Mouse (Mus musculus) adrenal gland, adult 10 weeks (tissue): ENCODE measurements around the gene Mlh3. TPM values are rescaled to one million over a fixed set of nuclear protein-coding genes. Genes with fewer than 3 reads are reported as not detected.

Experiments
- polyA plus RNA-seq: library from polyadenylated mRNA; stranded (reverse); fragments of 350-450 nt; fragmentation: Illumina TruSeq; extraction: RNeasy Lipid Tissue Mini Kit (QIAGEN cat#74804); gene quantifications from one replicate; pipeline ENCODE4 v1.2.3, GENCODE M21; 2014; ENCODE audit warnings: low read depth, low replicate concordance

Mlh3 gene
- 30.3 TPM for polyA plus RNA-seq

GRCm38 (mm10) chr12:85270319-85270718 lies at the start of gene Mlh3:
Gene Mlh3 (minus strand): TSS chr12:85270599.

DNA sequence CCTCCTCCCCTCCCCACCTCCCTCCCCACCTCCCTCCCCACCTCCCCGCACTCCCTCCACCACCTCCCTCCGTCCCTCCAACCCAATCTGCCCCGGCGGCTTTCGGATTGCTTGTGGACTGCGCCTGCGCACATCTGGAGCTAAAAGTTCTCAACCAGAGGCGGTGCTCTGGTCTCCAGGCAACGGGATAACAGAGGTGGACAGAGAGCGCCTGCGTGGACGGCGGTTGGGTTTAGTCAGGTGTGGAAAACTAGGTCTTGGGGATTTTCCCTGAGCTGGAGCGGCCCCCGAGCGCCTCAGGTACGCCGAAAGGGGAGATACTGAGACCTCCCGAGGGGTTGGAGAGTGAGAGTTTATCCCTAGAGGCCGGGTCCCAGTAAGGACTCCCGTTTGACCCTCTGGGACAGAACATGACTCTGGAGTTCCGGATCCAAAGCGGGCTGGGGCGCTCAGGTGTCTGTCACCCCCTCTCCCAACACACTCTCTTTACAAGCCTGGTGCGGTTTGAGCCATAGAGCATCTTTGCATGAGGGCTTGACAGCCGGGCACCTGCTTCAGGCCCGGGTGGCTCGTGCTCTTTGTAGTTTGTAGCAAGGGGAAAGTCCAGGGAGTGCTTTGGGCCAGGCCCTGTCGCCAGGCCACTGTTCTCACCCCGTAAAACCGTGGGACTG lies 18.2 kb upstream of the Mlh3 start, which contains the start of gene Zc2hc1c:
Zc2hc1c (plus strand) TSS at position 106 of the 671 bp plus-strand sequence.

GRCm38 (mm10) chr12:85287809-85288485 lies 17.5 kb upstream of the Mlh3 start, which contains the start of gene Acyp1:
Gene Acyp1 (minus strand): TSS chr12:85288438.

DNA sequence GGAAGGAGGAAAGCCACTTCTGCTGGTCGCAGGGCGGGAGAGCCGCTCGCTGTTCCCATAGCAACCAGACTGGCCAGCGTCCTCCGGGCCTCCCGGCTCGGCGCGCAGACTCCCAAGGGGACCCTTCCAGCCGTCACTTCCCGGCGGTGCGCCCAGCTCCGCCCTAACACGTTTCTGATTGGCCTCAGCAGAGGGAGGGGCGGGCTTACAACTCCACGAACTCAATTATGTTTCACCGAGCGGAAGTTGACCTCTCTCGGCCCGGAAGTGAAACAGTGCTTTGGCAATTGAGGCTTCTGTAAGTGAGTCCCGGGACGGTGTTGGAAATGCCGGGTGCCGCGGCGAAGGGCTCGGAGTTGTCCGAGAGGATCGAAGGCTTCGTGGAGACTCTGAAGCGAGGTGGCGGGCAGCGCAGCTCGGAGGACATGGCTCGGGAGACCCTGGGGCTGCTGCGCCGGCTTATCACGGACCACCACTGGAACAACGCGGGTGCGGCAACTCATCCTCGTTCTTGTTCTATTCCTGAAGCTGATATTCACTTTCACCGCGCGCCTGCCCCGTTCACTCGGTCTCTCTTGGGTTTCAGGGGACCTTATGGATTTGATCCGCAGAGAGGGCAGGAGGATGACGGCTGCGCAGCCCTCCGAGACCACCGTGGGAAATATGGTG lies 51.0 kb downstream of the Mlh3 start, which contains the start of gene Eif2b2:
Eif2b2 (plus strand) TSS at position 246 of the 669 bp plus-strand sequence.

Other genes starting within 250 kb of the Mlh3 start
- 0.41 TPM for gene Prox2, start 159.8 kb downstream of the Mlh3 start, polyA plus RNA-seq
- gene Dlst, start 159.8 kb downstream of the Mlh3 start, polyA plus RNA-seq = 291 TPM
- not detected for gene Rps6kl1, start 119.3 kb downstream of the Mlh3 start, polyA plus RNA-seq
- not detected for gene Pgf, start 92.8 kb downstream of the Mlh3 start, polyA plus RNA-seq
- 4.0 TPM for gene Eif2b2, start 51.1 kb downstream of the Mlh3 start, polyA plus RNA-seq
- 32.1 TPM for gene Acyp1, start 17.8 kb upstream of the Mlh3 start, polyA plus RNA-seq
- gene Zc2hc1c, start 18.0 kb upstream of the Mlh3 start, polyA plus RNA-seq = 0.70 TPM
- gene Nek9, start 68.8 kb upstream of the Mlh3 start, polyA plus RNA-seq = 85.3 TPM
- 518 TPM for gene Tmed10, start 104.2 kb upstream of the Mlh3 start, polyA plus RNA-seq
- 41.4 TPM for gene Fos, start 203.3 kb upstream of the Mlh3 start, polyA plus RNA-seq